8 mouse cellular contexts compared by ENCODE assay signal in genomic region chr1:67038246-67038987, GRCm38 (mm10). TPM values are rescaled to one million over a fixed set of nuclear protein-coding genes. Genes with fewer than 3 reads are reported as not detected.
DNase-seq lines count a peak whose midpoint lies in the region; ATAC-seq and TF ChIP-seq lines count a peak whose summit lies in the region.

Gene Lancl1 (minus strand): TSS chr1:67038872.

- TF ChIP-seq POLR2A in CH12.LX (IDR thresholded peaks at IDR 0.05; ENCODE audit: low read depth, low read length) = peak; percentile 63
- TF ChIP-seq POLR2A in testis, adult 2 months (IDR thresholded peaks at IDR 0.05; ENCODE audit: control insufficient read depth, low read depth, low read length) = peak; percentile 79

- in situ Hi-C loops in CH12.LX (cut with MboI; ENCODE audit: low pct_ligation_motif_present, low pct_unique_long_range_greater_than_20kb, low sequenced_read_pairs) = no loop called here

- peaks cover 2 to 16% of the 10 kb centered on the region in 2 experiments; a peak in 3 of 4 replicates for H3K4me1 ChIP-seq in CH12.LX (ENCODE audit: control insufficient read depth in 1 of 2, insufficient read depth in 2 of 2)
- H3K4me1 ChIP-seq in forebrain, embryonic 12.5 days = peaks cover 7% of the 10 kb centered on the region
- H3K4me1 ChIP-seq in heart, postnatal 0 days (ENCODE audit: control insufficient read depth, insufficient read depth) = 0 out of 2 replicates have a peak, but pooled peaks cover 4% of the 10 kb centered on the region
- H3K4me1 ChIP-seq in liver, embryonic 16.5 days (ENCODE audit: control insufficient read depth, low read depth, low read length) = peaks cover 10% of the 10 kb centered on the region
- peaks cover 16% of the 10 kb centered on the region for H3K4me1 ChIP-seq in neural tube, embryonic 13.5 days (replicated peaks)
- peaks cover 3% of the 10 kb centered on the region for H3K4me1 ChIP-seq in testis, adult 2 months (ENCODE audit: control insufficient read depth, insufficient read depth, low read length)

- ATAC-seq in forebrain, embryonic 12.5 days (ENCODE audit: low FRiP score) = peak; percentile 98
- ATAC-seq in heart, postnatal 0 days (ENCODE audit: insufficient read depth, low read depth) = peak; percentile 97
- ATAC-seq in liver, embryonic 16.5 days (ENCODE audit: low read depth) = peak; percentile 97
- peak; percentile 98 for ATAC-seq in neural tube, embryonic 13.5 days (ENCODE audit: low read depth)

- H3K36me3 ChIP-seq in CH12.LX (replicated peaks in 1 of 2; ENCODE audit: control insufficient read depth in 1 of 2, insufficient read depth in 1 of 2, low read length in 1 of 2) = peaks cover 6 to 33% of the 10 kb centered on the region in 2 experiments
- H3K36me3 ChIP-seq in forebrain, embryonic 12.5 days (replicated peaks) = peaks cover 29% of the 10 kb centered on the region
- H3K36me3 ChIP-seq in heart, postnatal 0 days (replicated peaks; ENCODE audit: control insufficient read depth, insufficient read depth, low read length) = peaks cover 19% of the 10 kb centered on the region
- no peaks in the 10 kb centered on the region; the same call in 1 of the 2 replicates for H3K36me3 ChIP-seq in liver, embryonic 16.5 days (ENCODE audit: control insufficient read depth, insufficient read depth)
- H3K36me3 ChIP-seq in neural tube, embryonic 13.5 days = peaks cover 29% of the 10 kb centered on the region
- peaks cover 3% of the 10 kb centered on the region for H3K36me3 ChIP-seq in testis, adult 2 months (ENCODE audit: control insufficient read depth, insufficient read depth, low read length)

- peak within 1 kb of the TSS; percentile 79 to 96 (median 94) for H3K4me3 ChIP-seq in CH12.LX (replicated peaks in 1 of 3; ENCODE audit: low read depth in 2 of 3, low read length in 2 of 3, poor library complexity in 1 of 3)
- H3K4me3 ChIP-seq in forebrain, embryonic 12.5 days (replicated peaks) = peak within 1 kb of the TSS; percentile 91
- H3K4me3 ChIP-seq in heart, postnatal 0 days (ENCODE audit: low read depth, low read length) = peak within 1 kb of the TSS; percentile 94
- H3K4me3 ChIP-seq in liver, embryonic 16.5 days (ENCODE audit: low read depth, low read length) = peak within 1 kb of the TSS; percentile 94
- peak within 1 kb of the TSS; percentile 86 for H3K4me3 ChIP-seq in neural tube, embryonic 13.5 days
- H3K4me3 ChIP-seq in testis, adult 2 months (ENCODE audit: control insufficient read depth, low read depth, low read length) = peak within 1 kb of the TSS; percentile 90

- H3K9me3 ChIP-seq in CH12.LX (replicated peaks; ENCODE audit: low read length) = no peaks in the 10 kb centered on the region
- H3K9me3 ChIP-seq in forebrain, embryonic 12.5 days = no peaks in the 10 kb centered on the region
- H3K9me3 ChIP-seq in heart, postnatal 0 days (replicated peaks; ENCODE audit: control insufficient read depth, low read length) = no peaks in the 10 kb centered on the region
- no peaks in the 10 kb centered on the region for H3K9me3 ChIP-seq in liver, embryonic 16.5 days (replicated peaks; ENCODE audit: control insufficient read depth, low read length)
- H3K9me3 ChIP-seq in neural tube, embryonic 13.5 days = no peaks in the 10 kb centered on the region

- peak within 1 kb of the TSS; percentile 55 for H3K9ac ChIP-seq in CH12.LX (ENCODE audit: insufficient read depth, low read depth)
- H3K9ac ChIP-seq in forebrain, embryonic 12.5 days = peak within 1 kb of the TSS; percentile 85
- H3K9ac ChIP-seq in heart, postnatal 0 days (replicated peaks; ENCODE audit: low read depth, low read length) = peak within 1 kb of the TSS; percentile 71
- H3K9ac ChIP-seq in liver, embryonic 16.5 days (ENCODE audit: low read depth, low read length) = peak within 1 kb of the TSS; percentile 86
- H3K9ac ChIP-seq in neural tube, embryonic 13.5 days = peak within 1 kb of the TSS; percentile 85

- 1% methylated on average over 37 of the region's 47 CpGs for WGBS in forebrain, embryonic 12.5 days
- under 1% methylated on average over 43 of the region's 47 CpGs for WGBS in heart, postnatal 0 days
- under 1% methylated on average over 41 of the region's 47 CpGs for WGBS in liver, embryonic 16.5 days (ENCODE audit: insufficient replicate concordance)
- WGBS in neural tube, embryonic 13.5 days = under 1% methylated on average over 46 of the region's 47 CpGs

- TF ChIP-seq CTCF in CH12.LX (conservative IDR thresholded peaks at IDR 0.05 in 1 of 2, IDR thresholded peaks at IDR 0.05 in 1 of 2; ENCODE audit: low read depth in 2 of 2, low read length in 2 of 2) = no peak
- no peak for TF ChIP-seq CTCF in heart, postnatal 0 days (IDR thresholded peaks at IDR 0.05; ENCODE audit: low read depth)
- no peak for TF ChIP-seq CTCF in testis, adult 2 months (IDR thresholded peaks at IDR 0.05; ENCODE audit: control insufficient read depth, insufficient read depth, insufficient replicate concordance, low read depth, low read length)

- H3K27me3 ChIP-seq in CH12.LX (replicated peaks) = no peaks in the 10 kb centered on the region
- H3K27me3 ChIP-seq in forebrain, embryonic 12.5 days = 0 out of 2 replicates have a peak, but pooled peaks cover 4% of the 10 kb centered on the region
- H3K27me3 ChIP-seq in heart, postnatal 0 days (ENCODE audit: control insufficient read depth, insufficient read depth, low read length) = no peaks in the 10 kb centered on the region
- no peaks in the 10 kb centered on the region for H3K27me3 ChIP-seq in liver, embryonic 16.5 days (ENCODE audit: control insufficient read depth, insufficient read depth, low read depth, low read length)
- H3K27me3 ChIP-seq in neural tube, embryonic 13.5 days = no peaks in the 10 kb centered on the region
- no peaks in the 10 kb centered on the region for H3K27me3 ChIP-seq in testis, adult 2 months (ENCODE audit: control insufficient read depth, insufficient read depth, low read length)

- dilution Hi-C loops in CH12.LX (cut with MboI; ENCODE audit: extremely low pct_ligation_motif_present, extremely low pct_unique_long_range_greater_than_20kb, low sequenced_read_pairs) = no loop called here

- DNase-seq in CH12.LX (ENCODE audit: extremely low read depth) = peak; percentile 85
- DNase-seq in c-Kit-positive CD71-positive TER-119-negative erythroid progenitor cells, embryonic 14.5 days (ENCODE audit: low read depth) = peak; percentile 74
- DNase-seq in heart, postnatal 0 days (ENCODE audit: low spot score) = peak; percentile 92
- peak; percentile 91 to 94 for DNase-seq in kidney, postnatal 4 days

- no peak for TF ChIP-seq RAD21 in CH12.LX (IDR thresholded peaks at IDR 0.05; ENCODE audit: low read depth, low read length)

- H3K27ac ChIP-seq in CH12.LX (ENCODE audit: insufficient read depth, low read depth) = no peak within 1 kb of the TSS
- H3K27ac ChIP-seq in forebrain, embryonic 12.5 days = no peak within 1 kb of the TSS
- 0 out of 2 replicates have a peak within 1 kb of the TSS, but pooled peaks have one; percentile 39 for H3K27ac ChIP-seq in heart, postnatal 0 days (ENCODE audit: low read depth)
- 0 out of 2 replicates have a peak within 1 kb of the TSS, but pooled peaks have one; percentile 26 for H3K27ac ChIP-seq in liver, embryonic 16.5 days (ENCODE audit: low read length)
- H3K27ac ChIP-seq in neural tube, embryonic 13.5 days (replicated peaks) = peak within 1 kb of the TSS; percentile 62
- peak within 1 kb of the TSS; percentile 60 for H3K27ac ChIP-seq in testis, adult 2 months (ENCODE audit: control insufficient read depth, insufficient read depth, low read depth, low read length)

- H3K4me2 ChIP-seq in CH12.LX (ENCODE audit: insufficient read depth, low read depth, poor library complexity, severe bottlenecking) = peak within 1 kb of the TSS; percentile 91
- H3K4me2 ChIP-seq in forebrain, embryonic 12.5 days = peak within 1 kb of the TSS; percentile 71
- H3K4me2 ChIP-seq in heart, postnatal 0 days (ENCODE audit: low read depth, low read length) = peak within 1 kb of the TSS; percentile 79
- H3K4me2 ChIP-seq in liver, embryonic 16.5 days (ENCODE audit: low read depth, low read length) = peak within 1 kb of the TSS; percentile 75
- H3K4me2 ChIP-seq in neural tube, embryonic 13.5 days = peak within 1 kb of the TSS; percentile 69

- no peaks in the 10 kb centered on the region for H3K79me2 ChIP-seq in CH12.LX (replicated peaks; ENCODE audit: control insufficient read depth, extremely low read depth, insufficient read depth, poor library complexity, severe bottlenecking)

- no peak for TF ChIP-seq EP300 in CH12.LX (IDR thresholded peaks at IDR 0.05; ENCODE audit: low read length)
- TF ChIP-seq EP300 in heart, postnatal 0 days (IDR thresholded peaks at IDR 0.05; ENCODE audit: low read depth) = no peak

TF ChIP-seq in CH12.LX, 34 proteins besides CTCF, POLR2A, EP300 and RAD21 (continues in another document):
- TF ChIP-seq SMC3 (IDR thresholded peaks at IDR 0.05; ENCODE audit: low read depth, low read length) (no peak), ZNF384 (IDR thresholded peaks at IDR 0.05; ENCODE audit: low read depth, low read length) (no peak), ZKSCAN1 (IDR thresholded peaks at IDR 0.05; ENCODE audit: borderline replicate concordance, low read depth, low read length) (no peak), MAFK (IDR thresholded peaks at IDR 0.05; ENCODE audit: insufficient replicate concordance, low read length) (no peak), NRF1 (IDR thresholded peaks at IDR 0.05; ENCODE audit: low read depth, low read length) (peak; percentile 63), ETS1 (conservative IDR thresholded peaks at IDR 0.05; ENCODE audit: low read depth, low read length) (no peak), SIN3A (IDR thresholded peaks at IDR 0.05; ENCODE audit: low read length) (peak; percentile 96), RCOR1 (conservative IDR thresholded peaks at IDR 0.05; ENCODE audit: low read depth, low read length) (no peak), KAT2A (IDR thresholded peaks at IDR 0.05; ENCODE audit: insufficient replicate concordance, low read length) (peak; percentile 56; the same call in 1 of the 2 replicates), MXI1 (IDR thresholded peaks at IDR 0.05; ENCODE audit: low read depth, low read length) (peak; percentile 85), MAX (IDR thresholded peaks at IDR 0.05; ENCODE audit: low read length) (0 out of 2 replicates have a peak, but pooled peaks have one; percentile 19), UBTF (IDR thresholded peaks at IDR 0.05; ENCODE audit: low read depth, low read length) (no peak)

RNA-seq across cellular contexts. Expression of gene Lancl1, which starts in this region (rescaled TPM):
- total RNA-seq in CH12.LX (2012; rRNA removed) (39.7 and 52.8 TPM in 2 replicates), CH12.LX (2014; rRNA removed) (55.4 and 58.5 TPM in 2 replicates)
- polyA plus RNA-seq in CH12.LX (2012; ENCODE audit: insufficient read length, low read depth) = 35.8 and 38.9 TPM in 2 replicates
- 90.5 and 92.2 TPM in 2 replicates for polyA plus RNA-seq in forebrain, embryonic 12.5 days (2016; fragmentation: Nextera tagmentation; extraction: Ambion mirVana)
- 33.8 and 81.8 TPM in 2 replicates for total RNA-seq in heart, postnatal 0 days (2014; rRNA removed; ENCODE audit: low replicate concordance)
- polyA plus RNA-seq in heart, postnatal 0 days (2015; fragmentation: Nextera tagmentation; extraction: Ambion mirVana) = 50.5 and 55.7 TPM in 2 replicates
- polyA plus RNA-seq in liver, embryonic 16.5 days (2015; fragmentation: Nextera tagmentation; extraction: Ambion mirVana) = 21.0 and 21.5 TPM in 2 replicates
- polyA plus RNA-seq in neural tube, embryonic 13.5 days (2015; fragmentation: Nextera tagmentation; extraction: Ambion mirVana) = 161 and 166 TPM in 2 replicates
- polyA plus RNA-seq in testis, adult 2 months (2012; rRNA removed) = 787 and 799 TPM in 2 replicates

Comparison
In these comparisons a context has a peak if more than half of its experiments do, and no peak if none do; other contexts are left out.
1. H3K27ac ChIP-seq: peak in heart, postnatal 0 days (single experiment), liver, embryonic 16.5 days (single experiment), neural tube, embryonic 13.5 days (single experiment) and testis, adult 2 months (single experiment); none in CH12.LX (single experiment) and forebrain, embryonic 12.5 days (single experiment).
2. Peak in every context shown above with its lines, with median percentiles within 50 percentile points of each other: DNase-seq, H3K4me2 ChIP-seq, H3K4me3 ChIP-seq, H3K9ac ChIP-seq and ATAC-seq.